Mouse (Mus musculus): Measurements from ENCODE around the gene Gtdc1. TPM values are rescaled to one million over a fixed set of nuclear protein-coding genes. Genes with fewer than 3 reads are reported as not detected.

Gene Gtdc1
- polyA plus RNA-seq, 1 experiment from 2014 or later: 12.3 TPM

GRCm38 (mm10) chr2:44817787-44818186 lies 109.7 kb downstream of the Gtdc1 start:
- H3K27me3 ChIP-seq (ENCODE audit: poor library complexity, severe bottlenecking): no peaks in the 10 kb centered on the region
- no peaks in the 10 kb centered on the region for H3K4me1 ChIP-seq
- H3K36me3 ChIP-seq (replicated peaks): no peaks in the 10 kb centered on the region
- no peaks in the 10 kb centered on the region for H3K9me3 ChIP-seq
- H3K27ac ChIP-seq: no peak overlapping the region
- H3K4me3 ChIP-seq: no peak overlapping the region
- no peak for DNase-seq (ENCODE audit: extremely low spot score, low spot score)

GRCm38 (mm10) chr2:44813729-44814128 lies 113.7 kb downstream of the Gtdc1 start:
- Histone ChIP-seq H3K27ac (no peak overlapping the region), H3K27me3 (ENCODE audit: poor library complexity, severe bottlenecking) (no peaks in the 10 kb centered on the region), H3K9me3 (no peaks in the 10 kb centered on the region), H3K4me3 (no peak overlapping the region), H3K4me1 (no peaks in the 10 kb centered on the region), H3K36me3 (replicated peaks) (no peaks in the 10 kb centered on the region)
- no peak for DNase-seq (ENCODE audit: extremely low spot score, low spot score)
- 79% methylated on average over 3 of the region's 3 CpGs for WGBS

DNA sequence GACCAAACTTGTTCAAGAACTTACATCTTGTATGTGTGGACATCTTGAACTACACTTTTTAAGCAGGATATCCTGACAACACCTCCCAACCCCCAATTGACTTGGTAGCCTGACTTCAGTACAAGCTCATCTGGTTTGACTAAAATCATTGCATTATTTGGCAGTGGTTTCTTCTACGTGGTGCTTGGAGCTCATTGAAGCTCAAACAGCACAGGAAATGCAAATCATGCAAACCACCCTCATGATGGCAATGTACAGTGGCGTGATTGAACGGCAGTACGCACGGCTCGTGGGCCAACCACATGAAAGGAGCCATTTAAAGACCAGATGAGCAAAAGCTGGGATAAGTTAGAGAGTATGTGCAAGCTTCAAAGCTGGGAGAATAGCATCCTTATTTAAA lies 123.0 kb downstream of the Gtdc1 start:
- Histone ChIP-seq H3K36me3 (replicated peaks) (no peaks in the 10 kb centered on the region), H3K4me3 (no peak overlapping the region), H3K27ac (no peak overlapping the region), H3K27me3 (ENCODE audit: poor library complexity, severe bottlenecking) (no peaks in the 10 kb centered on the region), H3K4me1 (no peaks in the 10 kb centered on the region), H3K9me3 (no peaks in the 10 kb centered on the region)
- 90% methylated on average over 6 of the region's 6 CpGs for WGBS
- no peak for DNase-seq (ENCODE audit: extremely low spot score, low spot score)

DNA sequence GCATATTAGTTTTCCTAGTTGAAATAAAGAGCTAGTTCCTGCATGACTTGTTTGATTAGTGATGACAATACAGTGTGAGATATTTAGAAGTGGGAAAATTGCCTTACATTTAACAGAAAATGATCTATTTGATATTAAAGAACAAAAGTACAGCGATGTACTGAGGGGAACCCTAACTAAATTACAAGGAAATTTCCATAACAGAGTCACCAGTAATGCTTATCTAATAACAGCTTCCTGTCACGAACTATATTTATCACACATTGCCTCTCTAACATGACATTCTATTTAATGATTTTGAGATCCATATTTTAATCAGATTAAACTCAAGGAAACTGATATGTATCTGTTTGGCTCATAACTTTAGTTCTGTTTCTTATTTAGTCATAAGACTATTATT lies 126.1 kb downstream of the Gtdc1 start:
- Histone ChIP-seq H3K36me3 (replicated peaks) (no peaks in the 10 kb centered on the region), H3K27me3 (ENCODE audit: poor library complexity, severe bottlenecking) (no peaks in the 10 kb centered on the region), H3K9me3 (no peaks in the 10 kb centered on the region), H3K4me3 (no peak overlapping the region), H3K4me1 (no peaks in the 10 kb centered on the region), H3K27ac (no peak overlapping the region)
- WGBS: 86% methylated on average over 2 of the region's 2 CpGs
- DNase-seq (ENCODE audit: extremely low spot score, low spot score): no peak

DNA sequence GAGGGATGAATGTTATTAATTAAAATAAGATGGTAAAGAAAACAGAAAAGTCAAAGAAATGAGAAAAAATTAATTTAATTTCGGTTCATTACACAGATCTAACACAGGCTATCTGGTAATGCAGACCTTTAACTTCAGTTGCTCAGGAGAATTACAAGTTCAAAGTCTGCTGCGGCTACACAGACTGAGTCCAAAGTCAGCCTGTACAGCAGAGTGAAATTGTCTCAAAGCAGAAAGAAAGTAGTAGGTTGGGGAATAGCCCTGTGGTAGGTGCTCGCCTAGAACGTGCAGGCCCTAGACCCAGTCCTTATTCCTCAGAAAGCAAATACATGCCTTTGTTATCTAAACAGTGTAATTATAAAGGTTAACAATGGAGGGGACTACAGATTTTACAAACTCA lies 135.6 kb downstream of the Gtdc1 start:
- no peaks in the 10 kb centered on the region for H3K27me3 ChIP-seq (ENCODE audit: poor library complexity, severe bottlenecking)
- no peak overlapping the region for H3K4me3 ChIP-seq
- DNase-seq (ENCODE audit: extremely low spot score, low spot score): no peak
- H3K4me1 ChIP-seq: no peaks in the 10 kb centered on the region
- WGBS: 82% methylated on average over 4 of the region's 4 CpGs
- H3K36me3 ChIP-seq (replicated peaks): no peaks in the 10 kb centered on the region
- H3K27ac ChIP-seq: no peak overlapping the region
- H3K9me3 ChIP-seq: no peaks in the 10 kb centered on the region

DNA sequence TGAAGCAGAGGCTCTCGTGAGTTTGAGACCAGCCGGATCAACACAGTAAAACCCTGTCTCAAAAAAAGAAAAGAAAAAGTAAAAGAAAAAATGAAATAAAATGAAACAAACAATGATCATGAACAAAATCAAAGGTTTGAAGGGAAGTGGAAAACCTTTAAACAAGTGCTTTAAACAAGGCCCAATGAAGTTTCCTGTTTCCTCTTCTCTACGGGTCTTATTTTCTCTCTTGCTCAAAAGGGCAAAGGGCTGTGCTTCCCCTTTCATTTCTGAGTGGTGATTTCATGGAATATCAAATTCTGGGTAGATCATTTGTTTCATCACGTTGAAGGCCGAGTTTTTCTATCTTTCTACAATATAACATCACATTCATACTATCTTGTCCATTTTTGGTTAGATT lies 136.3 kb downstream of the Gtdc1 start:
- Histone ChIP-seq H3K9me3 (no peaks in the 10 kb centered on the region), H3K4me3 (no peak overlapping the region), H3K27me3 (ENCODE audit: poor library complexity, severe bottlenecking) (no peaks in the 10 kb centered on the region), H3K4me1 (no peaks in the 10 kb centered on the region), H3K36me3 (replicated peaks) (no peaks in the 10 kb centered on the region), H3K27ac (no peak overlapping the region)
- 87% methylated on average over 5 of the region's 5 CpGs for WGBS
- no peak for DNase-seq (ENCODE audit: extremely low spot score, low spot score)

GRCm38 (mm10) chr2:44782746-44783145 lies 144.7 kb downstream of the Gtdc1 start:
- DNase-seq (ENCODE audit: extremely low spot score, low spot score): no peak
- H3K27me3 ChIP-seq (ENCODE audit: poor library complexity, severe bottlenecking): no peaks in the 10 kb centered on the region
- 94% methylated on average over 4 of the region's 4 CpGs for WGBS

DNA sequence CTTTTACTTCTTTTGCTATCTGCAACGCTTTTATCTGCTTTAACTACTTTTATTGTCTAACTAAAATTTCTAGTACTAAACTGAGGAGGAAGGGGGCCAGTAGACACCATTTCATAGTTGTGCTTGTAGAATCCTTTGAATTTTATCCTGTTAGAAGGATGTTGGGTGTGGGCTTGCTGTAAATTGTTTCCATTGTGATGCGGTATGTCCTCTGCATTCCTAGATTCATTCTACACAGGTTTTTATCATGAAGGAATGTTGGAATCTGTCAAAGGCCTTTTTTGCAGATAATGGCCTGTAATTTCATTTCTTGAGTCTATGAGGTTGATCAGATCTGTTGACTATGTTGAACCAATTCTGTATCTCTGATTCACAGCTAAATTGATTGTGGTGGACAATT lies 146.5 kb downstream of the Gtdc1 start:
- DNase-seq (ENCODE audit: extremely low spot score, low spot score): no peak
- Histone ChIP-seq H3K27ac (no peak overlapping the region), H3K4me1 (no peaks in the 10 kb centered on the region), H3K27me3 (ENCODE audit: poor library complexity, severe bottlenecking) (no peaks in the 10 kb centered on the region), H3K36me3 (replicated peaks) (no peaks in the 10 kb centered on the region), H3K9me3 (no peaks in the 10 kb centered on the region; the same call in 1 of the 2 replicates), H3K4me3 (no peak overlapping the region)
- WGBS: 97% methylated on average over 2 of the region's 2 CpGs

More at GRCm38 (mm10) chr2:44782746-44783145, 144.7 kb downstream of the Gtdc1 start:
- no peak overlapping the region for H3K4me3 ChIP-seq
- H3K9me3 ChIP-seq: no peaks in the 10 kb centered on the region; the same call in 1 of the 2 replicates
- no peaks in the 10 kb centered on the region for H3K4me1 ChIP-seq
- H3K27ac ChIP-seq: no peak overlapping the region
- H3K36me3 ChIP-seq (replicated peaks): no peaks in the 10 kb centered on the region

- H3K4me3 ChIP-seq: no peak overlapping the region
- H3K4me1 ChIP-seq: no peaks in the 10 kb centered on the region
- H3K36me3 ChIP-seq (replicated peaks): no peaks in the 10 kb centered on the region
- no peaks in the 10 kb centered on the region for H3K9me3 ChIP-seq
- WGBS: 88% methylated on average over 1 of the region's 1 CpGs
- no peak for DNase-seq (ENCODE audit: extremely low spot score, low spot score)
- H3K27ac ChIP-seq: no peak overlapping the region
- no peaks in the 10 kb centered on the region for H3K27me3 ChIP-seq (ENCODE audit: poor library complexity, severe bottlenecking)
These were observed 163.6 kb downstream of the Gtdc1 start for GRCm38 (mm10) chr2:44763898-44764297.

- WGBS: 93% methylated on average over 1 of the region's 1 CpGs
These were observed 190.8 kb downstream of the Gtdc1 start for GRCm38 (mm10) chr2:44736618-44737017.

GRCm38 (mm10) chr2:44721461-44721860 lies 206.0 kb downstream of the Gtdc1 start:
- no peak for DNase-seq (ENCODE audit: extremely low spot score, low spot score)
- no peaks in the 10 kb centered on the region for H3K9me3 ChIP-seq
- no peaks in the 10 kb centered on the region for H3K4me1 ChIP-seq
- H3K4me3 ChIP-seq: no peak overlapping the region
- no peaks in the 10 kb centered on the region for H3K36me3 ChIP-seq (replicated peaks)
- no peaks in the 10 kb centered on the region for H3K27me3 ChIP-seq (ENCODE audit: poor library complexity, severe bottlenecking)
- no peak overlapping the region for H3K27ac ChIP-seq

More at GRCm38 (mm10) chr2:44736618-44737017, 190.8 kb downstream of the Gtdc1 start:
- H3K36me3 ChIP-seq (replicated peaks): no peaks in the 10 kb centered on the region
- no peaks in the 10 kb centered on the region for H3K4me1 ChIP-seq
- no peak overlapping the region for H3K4me3 ChIP-seq
- H3K27me3 ChIP-seq (ENCODE audit: poor library complexity, severe bottlenecking): no peaks in the 10 kb centered on the region
- no peak overlapping the region for H3K27ac ChIP-seq
- no peaks in the 10 kb centered on the region for H3K9me3 ChIP-seq
- no peak for DNase-seq (ENCODE audit: extremely low spot score, low spot score)

DNA sequence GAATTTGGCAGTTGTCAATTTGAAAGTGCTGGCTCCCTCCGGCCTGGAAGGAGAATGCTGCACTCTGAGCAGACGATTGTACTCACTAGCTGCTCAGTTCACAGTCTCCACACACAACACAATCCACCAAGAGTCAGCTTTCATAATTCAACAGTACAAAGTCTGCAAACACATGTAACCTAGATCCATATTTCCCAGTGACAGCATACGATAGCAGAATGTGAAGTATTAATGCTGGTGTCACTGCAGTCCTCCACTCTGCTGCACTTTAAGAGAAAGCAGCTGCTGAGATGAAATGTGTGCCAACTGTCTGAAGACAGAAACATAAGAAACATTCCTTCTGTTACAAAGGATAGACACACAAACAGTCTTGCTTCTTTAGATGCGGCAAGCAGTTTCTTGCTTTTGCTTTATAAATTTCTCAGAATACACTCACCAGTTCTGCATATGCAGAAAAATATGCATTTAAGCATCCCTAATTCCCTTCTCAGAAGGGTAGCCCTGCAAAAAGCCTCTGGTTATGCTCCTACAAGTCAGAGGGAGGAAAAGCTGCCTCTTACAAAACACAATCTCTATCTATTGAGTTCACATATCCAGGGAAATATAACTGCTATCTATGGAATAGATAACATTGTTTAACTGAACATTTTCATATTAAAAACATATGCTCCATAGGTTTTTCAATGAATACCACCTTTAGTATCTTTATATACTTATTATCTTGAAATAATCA lies 221.4 kb downstream of the Gtdc1 start:
- WGBS: 82% methylated on average over 4 of the region's 4 CpGs

DNA sequence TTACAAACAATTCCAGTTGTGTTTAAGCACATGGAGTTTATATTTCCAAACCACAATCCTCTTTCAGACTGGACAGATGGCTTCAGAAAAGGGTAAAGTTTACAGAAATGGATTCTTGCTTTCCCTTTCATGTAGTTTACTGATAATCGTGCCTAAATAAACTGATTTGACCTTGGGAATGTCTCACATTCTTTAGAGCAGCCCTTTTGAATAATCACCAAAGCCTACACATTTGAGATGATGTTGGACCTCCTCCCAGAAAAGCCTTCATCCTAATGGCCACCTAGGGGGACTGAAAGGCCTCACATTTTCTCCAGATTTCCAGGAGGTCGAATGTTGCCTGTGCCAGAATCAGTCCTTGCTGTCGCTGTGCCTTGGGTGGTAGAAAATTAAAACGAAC lies 227.2 kb downstream of the Gtdc1 start:
- H3K9me3 ChIP-seq: no peaks in the 10 kb centered on the region
- H3K36me3 ChIP-seq (replicated peaks): no peaks in the 10 kb centered on the region
- no peak overlapping the region for H3K4me3 ChIP-seq
- no peak for DNase-seq (ENCODE audit: extremely low spot score, low spot score)
- WGBS: 52% methylated on average over 4 of the region's 4 CpGs
- H3K4me1 ChIP-seq: peaks cover 11% of the 10 kb centered on the region; the same call in 1 of the 2 replicates
- no peak overlapping the region for H3K27ac ChIP-seq
- H3K27me3 ChIP-seq (ENCODE audit: poor library complexity, severe bottlenecking): no peaks in the 10 kb centered on the region

More for the DNA sequence above, 221.4 kb downstream of the Gtdc1 start:
- Histone ChIP-seq H3K36me3 (replicated peaks) (no peaks in the 10 kb centered on the region), H3K4me1 (no peaks in the 10 kb centered on the region), H3K4me3 (no peak overlapping the region), H3K9me3 (no peaks in the 10 kb centered on the region), H3K27ac (no peak overlapping the region), H3K27me3 (ENCODE audit: poor library complexity, severe bottlenecking) (no peaks in the 10 kb centered on the region)
- DNase-seq (ENCODE audit: extremely low spot score, low spot score): no peak

DNA sequence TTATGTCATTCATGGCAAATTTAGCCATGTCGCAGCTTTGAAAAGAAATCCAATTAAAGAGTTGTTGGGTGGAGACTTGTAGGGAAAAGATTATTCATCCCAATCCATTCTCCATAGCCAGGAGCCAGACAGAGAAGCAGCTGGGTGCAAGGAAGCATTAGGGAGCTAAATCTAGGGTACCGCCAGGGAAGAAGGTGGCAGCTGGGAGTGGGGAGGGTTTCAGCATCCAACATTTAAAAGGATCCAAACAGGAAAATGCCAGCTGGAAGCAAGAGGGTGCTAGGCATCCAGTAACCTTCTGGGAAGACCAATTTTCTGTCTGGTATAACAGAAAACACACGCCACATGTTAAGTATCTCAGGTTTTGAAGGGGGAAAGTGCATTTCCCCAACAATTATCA lies 231.0 kb downstream of the Gtdc1 start:
- Histone ChIP-seq H3K4me3 (no peak overlapping the region), H3K4me1 (peaks cover 28% of the 10 kb centered on the region), H3K27me3 (ENCODE audit: poor library complexity, severe bottlenecking) (no peaks in the 10 kb centered on the region), H3K27ac (no peak overlapping the region), H3K9me3 (no peaks in the 10 kb centered on the region), H3K36me3 (replicated peaks) (no peaks in the 10 kb centered on the region)
- no peak for DNase-seq (ENCODE audit: extremely low spot score, low spot score)
- 44% methylated on average over 3 of the region's 3 CpGs for WGBS

All from forebrain, embryonic 10.5 days (tissue).